Mouse (Mus musculus) liver, adult 2 months (tissue): ENCODE measurements at regions not wholly inside any gene's neighbourhood (a gene's known extent, or its start where the extent isn't known, plus 50 kb on each side); places are given as distances from the start of the nearest gene placed in this dataset.

Source experiments
- CTCF ChIP-seq: fragments of 200-500 bp; IDR thresholded peaks from 2 replicates; pipeline ENCODE4 v1.5.1; 2011; ENCODE audit warnings: low read depth, low read length, control low read depth
- POLR2A ChIP-seq: fragments of 200-500 bp; IDR thresholded peaks from 2 replicates; pipeline ENCODE4 v1.6.1; 2011; ENCODE audit warnings: low read length, control low read depth; ENCODE audit not compliant: insufficient read depth; ENCODE audit errors: extremely low read depth

- TF ChIP-seq CTCF (no peak), POLR2A (no peak)
Observed at GRCm38 (mm10) chr13:44430492-44430891, 298.8 kb upstream of the Jarid2 start.
